Mouse (Mus musculus) spleen, embryonic (tissue): Measurements from ENCODE around the gene Shisal1.

Experiments
- CTCF ChIA-PET: fragments of 350-600 bp; sonication (Branson Sonifier 250); formaldehyde crosslinking; loops from one replicate; lab custom pipeline; 2022; lab: Charles Lee

Shisal1 gene

DNA sequence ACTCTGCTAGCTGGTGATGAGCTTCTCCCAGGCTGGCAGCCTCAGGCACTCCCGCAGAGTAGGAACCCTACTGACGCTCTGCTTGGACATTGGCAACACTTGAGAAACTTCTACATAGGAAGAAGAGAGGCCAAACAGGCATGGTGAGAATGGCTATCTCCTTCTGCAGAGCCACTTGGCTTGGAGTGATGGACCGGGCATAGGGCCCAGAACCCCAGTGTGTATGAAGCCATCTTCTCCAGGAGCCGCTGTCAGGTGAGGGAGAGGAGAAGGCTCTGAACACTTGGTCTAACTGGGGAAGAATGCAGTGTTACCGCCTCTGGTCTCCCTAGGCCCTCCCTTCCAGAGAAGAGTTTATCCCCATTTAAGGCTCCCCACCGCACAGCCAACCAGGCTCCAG is 19.3 kb downstream of the Shisal1 start:
- CTCF ChIA-PET, result no interaction called here

DNA sequence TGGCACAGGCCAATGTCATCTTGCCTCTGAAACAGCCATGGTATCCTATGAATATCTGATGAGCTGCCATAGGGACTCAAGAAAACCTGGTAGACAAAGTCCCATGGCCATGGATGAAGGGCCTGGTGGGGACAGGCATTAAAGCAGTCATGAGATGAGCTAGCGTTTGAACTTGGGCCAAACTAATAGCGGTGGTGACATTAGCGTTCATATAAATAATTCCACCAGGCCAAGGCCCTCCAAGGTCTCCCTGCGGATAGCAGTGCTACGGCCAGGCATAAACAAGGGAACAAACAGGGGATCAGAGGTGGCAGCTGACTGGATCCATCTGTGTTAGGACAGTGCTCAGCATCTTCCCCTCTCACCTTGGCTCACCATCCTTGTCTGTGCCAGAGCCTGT is 21.2 kb downstream of the Shisal1 start:
- CTCF ChIA-PET, result no interaction called here

DNA sequence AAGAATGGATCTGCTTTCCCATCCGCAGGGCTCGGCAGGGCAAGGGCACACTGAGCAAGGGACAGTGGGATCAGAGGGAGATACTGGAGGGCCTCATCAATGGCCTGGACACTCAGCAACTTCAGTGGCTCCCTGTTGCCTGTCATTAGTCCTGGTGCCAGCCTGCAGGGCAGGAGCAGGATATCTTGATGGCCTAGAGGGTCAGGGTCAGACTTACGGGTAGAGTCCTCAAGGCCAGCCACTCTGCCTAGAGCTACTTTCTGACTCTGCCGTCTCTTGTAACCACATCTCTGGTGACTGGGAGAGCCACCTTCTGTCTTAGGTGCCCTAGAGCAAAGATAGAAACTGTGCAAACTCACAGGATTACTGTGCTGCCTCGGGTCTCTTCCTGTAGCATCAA is 23.1 kb downstream of the Shisal1 start:
- CTCF ChIA-PET, result no interaction called here

DNA sequence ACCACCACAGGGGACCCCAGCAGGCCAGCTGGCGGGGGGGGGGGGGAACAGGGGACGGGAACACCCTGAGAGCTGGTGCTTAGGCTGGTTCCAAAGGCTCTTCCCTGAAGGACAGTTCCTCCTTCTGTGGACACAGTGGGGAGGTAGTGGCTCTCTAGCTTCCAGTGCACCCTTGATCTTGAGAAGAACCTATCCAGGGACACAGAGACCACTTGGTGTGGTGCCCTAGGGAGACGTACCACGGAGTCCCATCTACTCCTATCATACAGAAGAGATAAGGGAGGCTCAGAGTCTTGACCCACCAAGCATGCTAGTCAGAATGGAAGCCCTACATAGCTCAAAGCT is 28.7 kb downstream of the Shisal1 start:
- CTCF ChIA-PET, result interaction anchor here (0.6 kb wide), 1 partner anchor 173 kb away, joined by 7 read pairs; no protein-coding TSS in a partner anchor

DNA sequence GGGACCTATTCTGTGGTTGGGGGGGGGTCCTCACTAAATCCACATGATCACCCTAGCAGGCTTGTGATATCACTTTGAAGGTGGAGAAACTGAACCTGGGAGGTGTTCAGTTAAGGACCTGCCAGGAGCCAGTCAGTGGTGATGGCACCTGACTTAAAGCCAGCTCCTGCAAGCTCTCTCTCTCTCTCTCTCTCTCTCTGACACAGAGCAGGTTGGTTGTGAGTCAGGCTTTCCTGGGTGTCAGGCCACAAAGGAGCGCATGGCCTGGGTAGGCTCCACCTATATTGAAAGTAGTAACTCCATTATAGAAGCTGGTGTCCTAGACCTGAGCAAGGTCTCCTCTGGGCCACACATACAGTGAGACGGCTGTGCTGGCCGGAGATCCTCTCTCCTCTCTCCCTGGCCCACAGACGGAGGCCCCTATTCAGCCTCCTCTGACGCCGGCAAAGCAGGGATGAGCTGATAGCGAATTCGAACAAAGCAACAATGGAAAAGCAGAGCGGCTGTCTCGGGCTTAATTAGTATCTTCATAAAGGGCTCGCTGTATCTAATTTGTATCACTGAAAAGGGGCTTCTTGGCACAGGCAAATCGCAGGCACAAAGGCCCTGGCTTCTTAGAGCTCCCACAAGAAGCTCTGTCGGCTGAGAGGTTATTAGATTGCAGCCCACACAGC is 29.2 kb downstream of the Shisal1 start:
- CTCF ChIA-PET, result interaction anchor here (0.6 kb wide), 1 partner anchor 174 kb away, joined by 7 read pairs; no protein-coding TSS in a partner anchor

DNA sequence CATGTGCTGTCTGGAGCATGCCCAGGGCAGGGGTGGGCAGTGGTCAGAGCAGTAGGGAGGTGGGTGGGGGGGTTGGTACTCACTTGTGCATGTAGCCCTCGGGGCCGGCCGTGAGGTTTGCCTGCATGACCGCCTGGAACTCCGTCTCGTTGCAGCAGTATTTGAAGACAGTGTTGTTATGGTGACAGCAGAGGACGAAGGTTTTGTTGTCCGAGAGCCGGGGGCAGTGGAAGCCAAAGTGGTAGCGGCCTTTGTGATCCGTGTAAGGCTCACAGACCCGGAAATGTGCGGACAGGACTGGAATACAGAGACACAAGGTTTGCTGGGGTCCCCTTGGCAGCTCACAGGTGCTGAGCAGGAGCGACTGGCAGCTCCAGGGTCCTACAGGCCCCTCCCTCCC is 29.9 kb downstream of the Shisal1 start:
- CTCF ChIA-PET, result no interaction called here

DNA sequence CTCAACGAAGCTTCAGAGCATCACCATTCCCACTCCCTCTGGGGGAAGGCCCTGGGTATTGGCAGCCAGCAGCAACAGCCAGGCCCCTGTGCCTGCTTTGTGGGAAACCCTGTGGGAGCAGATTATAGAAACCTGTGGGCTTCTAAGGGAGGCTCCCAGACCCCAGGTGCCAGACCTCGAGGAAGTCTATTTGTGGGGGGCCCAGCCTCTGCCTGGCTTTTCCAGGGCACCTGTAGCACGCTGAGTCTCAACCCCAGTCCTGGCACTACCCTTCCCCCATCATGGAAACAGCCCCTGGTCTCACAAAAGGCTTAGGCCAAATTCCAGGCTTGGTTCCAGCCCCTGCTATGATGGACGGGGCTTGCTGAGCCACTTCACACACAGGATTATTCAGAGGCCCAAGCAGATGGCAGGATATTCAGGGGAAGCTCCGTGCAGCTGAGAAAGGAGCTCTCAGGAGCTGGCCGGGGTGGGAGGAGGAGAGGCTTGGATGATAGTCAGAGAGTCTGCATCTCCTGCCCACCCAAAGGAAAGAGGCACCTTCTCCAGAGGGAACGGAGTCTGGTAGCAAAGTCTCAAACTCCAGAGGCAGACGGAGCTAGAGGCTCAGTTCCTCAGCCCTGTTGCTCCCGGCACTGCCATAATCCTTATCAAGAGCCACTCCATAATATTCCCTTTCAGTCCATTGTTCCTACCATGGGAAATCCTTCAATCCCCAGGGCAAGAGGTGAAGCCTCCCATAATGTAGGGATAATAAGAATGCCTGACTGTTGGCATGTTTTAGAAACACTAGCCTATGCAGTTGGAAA is 32.7 kb downstream of the Shisal1 start:
- CTCF ChIA-PET, result interaction anchor here (0.5 kb wide), 1 partner anchor 280 kb away, joined by 5 read pairs; no protein-coding TSS in a partner anchor

DNA sequence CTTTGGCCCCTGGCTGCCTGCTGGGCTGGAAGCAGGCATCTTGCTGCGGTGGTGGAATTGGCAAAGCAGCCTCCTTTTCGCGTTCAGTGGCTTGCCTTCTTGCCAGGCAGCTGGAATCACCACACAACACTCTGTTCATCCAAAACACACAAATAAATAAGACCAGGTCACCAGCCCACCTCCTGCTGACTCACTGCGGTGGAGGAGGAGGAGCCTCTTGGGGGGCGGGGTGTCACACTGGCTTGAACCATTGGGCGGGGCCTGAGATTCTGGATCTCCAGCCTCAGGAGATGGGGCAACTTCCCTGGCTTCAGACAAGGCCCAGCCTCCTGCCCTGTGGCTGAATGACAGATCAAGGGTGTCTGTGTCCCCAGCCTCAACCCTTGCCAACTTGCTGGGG is 34.5 kb downstream of the Shisal1 start:
- CTCF ChIA-PET, result no interaction called here

DNA sequence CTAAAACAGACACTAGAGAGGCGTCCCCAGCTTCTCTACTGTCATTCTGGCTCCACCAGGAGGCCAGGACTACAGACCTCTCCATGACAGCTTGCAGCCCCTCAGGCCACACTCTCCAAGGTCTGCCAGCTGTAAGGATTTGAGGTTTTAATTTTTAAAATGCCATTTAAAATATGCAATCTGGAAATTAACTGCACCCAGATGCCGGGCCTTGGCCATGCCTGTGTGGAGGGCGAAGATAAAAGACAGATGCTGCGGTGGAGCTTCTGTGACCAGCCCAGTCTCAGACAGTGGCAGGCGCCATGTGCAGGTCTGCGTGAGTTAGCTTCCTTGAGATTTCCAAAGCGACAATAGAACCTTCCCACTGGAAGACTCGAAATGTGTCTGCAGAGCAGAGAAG is 36.8 kb downstream of the Shisal1 start:
- CTCF ChIA-PET, result interaction anchor here (0.5 kb wide), 1 partner anchor 83 kb away, joined by 4 read pairs; no protein-coding TSS in a partner anchor

DNA sequence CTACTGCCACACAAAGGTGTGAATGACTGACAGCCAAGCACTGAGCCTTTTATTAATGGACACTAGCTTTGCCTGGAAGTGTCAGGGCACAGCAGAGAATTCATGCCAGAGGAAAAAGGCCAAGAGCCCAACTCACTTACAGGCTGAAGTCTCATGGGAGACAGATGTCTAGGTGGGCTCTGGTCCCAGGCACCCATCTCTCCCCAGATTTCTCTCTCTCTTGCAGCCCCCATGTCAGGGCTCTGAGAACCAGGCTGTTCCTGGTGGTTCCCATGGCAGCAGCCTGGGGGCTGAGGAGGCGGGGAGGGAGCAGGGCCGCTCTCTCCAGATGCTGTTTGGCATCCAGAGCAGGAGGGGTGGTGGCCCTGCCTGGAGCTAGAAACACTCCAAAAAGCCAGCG is 38.3 kb downstream of the Shisal1 start:
- CTCF ChIA-PET, result no interaction called here

DNA sequence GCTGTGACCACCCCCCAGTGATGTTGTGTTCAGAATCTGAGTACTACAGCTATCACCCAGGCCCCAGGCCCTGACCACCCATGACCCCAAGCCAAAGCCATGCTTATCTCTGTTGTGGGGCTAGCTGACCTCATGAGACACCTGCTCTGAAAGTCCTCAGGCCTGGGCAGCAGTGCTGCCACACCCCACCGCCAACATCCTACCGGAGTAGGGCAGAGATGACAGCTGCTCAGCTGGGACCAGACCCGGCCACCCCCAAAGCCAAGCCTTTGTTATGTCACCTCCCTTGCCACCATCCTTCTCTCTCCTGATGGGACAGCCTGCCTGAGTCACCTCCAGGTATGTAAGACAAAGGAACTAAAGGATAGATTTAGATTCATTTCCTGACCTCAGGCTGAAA is 41.1 kb downstream of the Shisal1 start:
- CTCF ChIA-PET, result no interaction called here

DNA sequence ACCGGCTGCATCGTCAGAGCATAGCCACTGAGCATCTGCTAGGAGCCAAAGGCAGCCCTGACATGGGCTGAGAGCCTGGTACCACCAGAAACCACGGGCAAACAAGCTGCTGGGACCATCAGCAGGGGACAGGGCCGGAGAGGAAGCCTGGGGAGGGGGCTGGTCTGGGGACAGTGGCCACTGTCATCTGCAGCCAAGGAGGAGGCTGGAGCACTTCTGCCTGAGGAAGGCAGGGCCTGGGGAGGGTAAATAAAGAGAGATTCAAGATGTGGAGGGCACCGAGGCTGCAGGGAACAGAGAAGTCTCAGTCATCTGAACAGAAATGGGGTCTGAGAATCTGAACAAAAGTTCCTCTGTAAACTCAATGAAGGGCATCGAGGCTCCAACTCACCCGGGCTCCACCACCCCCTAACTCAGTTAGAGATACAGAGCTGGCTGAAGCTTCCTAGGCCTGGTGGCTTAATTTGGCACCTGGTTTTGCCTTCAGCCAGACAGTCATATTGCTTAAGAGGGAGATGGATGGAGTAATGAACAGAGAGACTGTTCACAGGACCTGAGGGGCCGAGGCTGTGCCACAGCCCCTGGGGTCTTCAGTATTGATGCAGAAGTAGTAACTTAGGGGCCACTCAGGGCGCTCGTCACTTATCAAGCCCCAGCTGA is 43.3 kb downstream of the Shisal1 start:
- CTCF ChIA-PET, result no interaction called here

DNA sequence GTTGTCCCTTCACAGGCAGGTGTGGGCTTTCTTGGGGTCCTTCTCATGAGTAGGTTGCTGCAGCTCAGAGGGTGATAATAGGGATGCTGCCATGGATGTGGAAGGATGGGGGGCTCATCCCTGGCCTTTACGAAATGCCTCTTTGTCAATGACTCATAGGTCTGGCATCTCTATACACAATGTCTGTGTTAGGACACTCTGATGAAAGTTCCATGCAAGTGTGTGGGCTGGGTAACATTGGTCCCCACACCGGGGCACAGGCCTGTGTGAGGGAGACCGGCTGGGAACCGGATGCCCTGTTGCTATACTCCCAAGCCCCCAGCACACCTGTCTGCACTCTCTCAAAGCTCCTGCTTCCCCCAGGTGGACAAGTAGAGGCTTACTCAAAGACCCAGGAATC is 48.3 kb downstream of the Shisal1 start:
- CTCF ChIA-PET, result no interaction called here

DNA sequence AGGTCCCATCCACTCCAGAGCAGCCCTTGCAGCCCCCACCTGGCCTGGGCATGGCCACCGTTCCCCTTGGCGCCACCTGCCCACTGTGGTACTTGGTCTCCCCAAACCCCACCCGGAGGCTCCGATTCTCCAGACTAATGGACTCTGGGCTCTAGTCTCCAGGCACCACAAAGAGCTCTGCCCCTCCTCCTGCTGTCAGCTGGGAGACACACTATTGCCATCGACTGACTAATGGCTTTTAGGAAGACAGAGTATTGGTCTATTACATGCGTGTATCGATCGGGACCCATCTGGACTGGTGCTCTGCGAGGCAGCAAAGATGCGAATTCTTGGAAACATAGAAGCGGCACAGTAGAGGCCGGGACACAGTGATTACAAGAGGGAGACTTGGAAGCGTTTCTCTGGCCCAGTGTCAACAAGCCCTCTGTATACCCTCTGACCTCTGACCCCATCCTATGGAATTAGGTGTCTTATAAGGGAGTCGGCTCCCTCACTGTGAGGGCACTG is 49.2 kb downstream of the Shisal1 start:
- CTCF ChIA-PET, result no interaction called here

DNA sequence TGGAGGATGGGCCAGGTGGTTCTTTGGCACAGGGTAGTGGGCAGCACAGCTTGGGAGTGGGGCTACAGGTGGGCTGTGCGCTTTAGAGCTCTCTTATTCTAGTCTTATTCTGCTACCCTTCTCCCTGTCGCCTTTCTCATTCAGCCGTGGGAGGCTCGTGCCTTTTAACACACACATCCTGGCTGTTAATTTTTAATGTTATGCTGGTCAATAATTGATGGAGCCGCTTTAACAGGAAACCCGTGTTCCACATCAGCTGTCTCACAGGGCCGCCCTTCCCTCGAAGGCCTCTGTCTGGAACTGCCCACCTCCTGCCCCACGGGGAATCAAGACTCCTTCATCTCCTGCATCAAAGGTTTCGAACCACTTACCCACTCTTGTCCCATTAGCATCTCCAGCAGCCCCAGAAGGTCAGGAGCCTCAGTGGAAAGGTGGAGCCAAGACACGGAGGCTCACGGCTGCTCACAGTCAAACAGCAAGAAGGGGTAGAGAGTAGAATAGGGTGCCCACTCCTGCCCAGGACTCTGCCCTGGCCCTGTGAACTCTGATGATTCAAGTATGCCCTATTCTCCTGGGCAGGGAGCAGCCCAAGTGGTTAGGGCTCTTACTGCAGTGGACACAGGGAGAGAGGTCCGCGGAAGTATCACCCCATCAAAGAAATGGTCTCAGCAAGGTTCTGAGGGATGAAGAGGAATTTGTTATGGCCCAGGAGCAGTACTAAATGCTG is 51.4 kb downstream of the Shisal1 start:
- CTCF ChIA-PET, result no interaction called here

DNA sequence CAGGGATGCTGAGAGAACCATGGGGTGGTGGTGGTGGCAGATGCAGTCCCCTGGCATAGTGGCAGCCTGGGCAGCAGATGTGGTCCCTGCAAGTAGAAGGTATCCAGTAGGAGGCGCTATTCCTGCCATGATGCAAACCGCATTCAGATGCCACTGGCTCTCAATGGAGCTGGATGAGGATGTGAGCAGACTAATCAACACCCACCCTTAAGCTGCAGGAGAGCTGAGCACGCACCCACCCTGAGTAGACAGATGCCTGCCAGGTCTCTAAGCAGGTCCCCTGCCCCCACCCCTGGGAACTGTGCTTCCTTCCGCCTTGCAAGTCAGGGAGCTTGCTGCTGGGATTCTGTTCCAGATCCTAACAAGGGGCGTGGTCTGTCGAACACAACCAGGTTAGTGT is 53.6 kb downstream of the Shisal1 start:
- CTCF ChIA-PET, result interaction anchor here (0.6 kb wide), 1 partner anchor 156 kb away, joined by 5 read pairs; no protein-coding TSS in a partner anchor

DNA sequence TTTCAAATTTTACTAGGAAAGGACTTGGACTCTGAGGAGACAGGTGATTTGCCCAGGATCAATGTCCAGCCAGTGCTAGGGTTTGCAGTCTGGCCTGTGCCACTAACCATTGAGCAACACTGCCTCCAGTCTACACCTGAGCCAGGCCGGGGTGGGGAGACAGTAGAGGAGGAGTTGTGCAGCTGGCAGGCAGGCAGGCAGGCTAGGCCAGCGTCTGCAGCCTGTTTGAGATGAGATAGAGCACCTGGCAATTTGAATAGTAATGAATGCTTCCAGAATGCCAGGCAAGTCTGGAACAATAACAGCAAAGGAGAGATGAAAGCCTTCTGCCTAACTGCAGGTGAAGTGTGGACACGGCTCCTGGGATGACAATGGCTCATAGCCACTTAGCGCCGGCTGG is 54.1 kb downstream of the Shisal1 start:
- CTCF ChIA-PET, result no interaction called here

DNA sequence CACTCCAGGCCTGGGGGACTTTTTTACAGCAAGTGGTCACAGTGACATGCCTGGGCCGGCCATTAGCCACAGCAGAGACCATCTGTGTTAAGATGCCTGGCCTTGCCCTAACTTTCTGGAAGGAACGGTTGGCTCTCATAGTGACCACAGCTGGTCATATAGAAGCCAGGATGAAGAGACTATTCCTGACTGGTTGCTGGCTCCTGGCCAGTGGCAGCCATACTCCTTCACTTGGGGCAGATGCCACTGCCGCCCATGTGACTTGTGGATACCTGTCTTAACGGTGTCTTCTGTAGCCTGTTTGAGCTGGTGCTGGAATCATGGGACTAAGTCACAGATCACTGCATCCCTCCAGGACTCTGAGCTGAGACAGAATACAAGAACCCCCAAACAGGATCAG is 54.8 kb downstream of the Shisal1 start:
- CTCF ChIA-PET, result no interaction called here

DNA sequence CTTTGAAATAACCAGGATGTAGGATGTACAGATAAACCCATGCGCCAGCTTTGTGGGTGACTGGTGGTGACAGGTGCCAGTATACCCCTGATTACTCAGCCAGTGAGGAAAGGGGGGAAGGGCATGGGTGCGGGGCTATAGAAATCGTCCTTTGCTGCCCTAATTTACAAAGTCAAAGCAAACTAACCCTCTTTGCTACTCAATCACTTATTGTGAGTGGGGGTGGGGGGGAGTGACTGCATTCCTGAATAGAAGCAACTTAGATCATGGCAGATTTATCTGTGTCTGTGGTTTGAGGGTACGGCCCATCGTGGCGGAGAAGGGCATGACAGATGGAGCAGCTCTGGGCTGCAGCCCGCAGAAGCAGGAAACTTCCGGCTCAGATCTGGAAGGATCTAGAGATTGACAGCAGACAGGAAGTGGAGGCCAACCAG is 58.2 kb downstream of the Shisal1 start:
- CTCF ChIA-PET, result no interaction called here

DNA sequence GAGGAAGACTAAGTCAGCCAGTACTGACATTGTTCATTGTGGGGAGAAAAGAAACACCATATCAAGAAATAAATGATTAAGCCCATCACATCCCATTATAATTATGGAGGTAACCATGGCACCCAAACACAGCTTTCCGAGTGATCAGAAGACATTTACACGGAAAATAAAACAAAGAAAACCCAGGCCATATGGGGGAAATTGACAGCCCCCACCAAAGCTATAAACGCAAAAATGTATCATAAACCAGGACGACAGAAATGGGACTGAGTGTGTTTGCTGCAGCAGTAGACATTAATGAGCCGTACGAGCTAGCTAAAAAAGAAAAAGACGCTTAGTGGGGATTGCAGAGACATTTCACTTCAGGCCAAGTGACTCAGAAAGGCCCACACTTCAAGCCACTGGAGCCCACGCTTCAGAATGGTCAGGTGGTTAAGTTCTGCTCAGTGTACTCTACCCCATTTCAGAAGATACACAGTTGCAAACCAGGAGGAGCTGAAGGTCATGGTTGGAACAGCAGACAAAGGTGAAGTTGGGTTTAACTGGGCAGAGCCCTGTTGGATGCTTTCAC is 60.8 kb downstream of the Shisal1 start:
- CTCF ChIA-PET, result interaction anchor here (0.5 kb wide), 1 partner anchor 18 kb away, joined by 6 read pairs; no protein-coding TSS in a partner anchor

DNA sequence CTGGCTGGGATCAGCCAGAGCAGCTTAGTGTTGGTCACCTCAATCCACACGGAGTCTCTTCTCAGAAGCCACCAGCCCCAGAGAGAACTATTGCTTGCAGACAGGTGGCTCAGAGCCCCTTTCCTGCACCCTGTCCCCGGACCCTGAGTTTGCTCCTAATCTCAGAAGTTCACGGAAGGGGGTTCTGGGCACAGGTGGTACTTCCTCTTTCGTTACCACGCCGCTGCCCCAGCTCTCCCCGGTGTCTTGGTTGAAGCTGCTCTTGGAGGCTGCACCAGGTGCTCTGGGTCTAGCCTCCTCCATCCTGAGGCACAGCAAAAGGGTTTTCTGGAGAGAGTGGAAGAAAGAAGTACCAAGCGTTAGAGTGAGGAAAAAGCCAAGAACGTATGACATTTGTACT is 62.8 kb downstream of the Shisal1 start:
- CTCF ChIA-PET, result no interaction called here
